8 mouse cellular contexts compared by ENCODE assay signal in the genomic region with DNA sequence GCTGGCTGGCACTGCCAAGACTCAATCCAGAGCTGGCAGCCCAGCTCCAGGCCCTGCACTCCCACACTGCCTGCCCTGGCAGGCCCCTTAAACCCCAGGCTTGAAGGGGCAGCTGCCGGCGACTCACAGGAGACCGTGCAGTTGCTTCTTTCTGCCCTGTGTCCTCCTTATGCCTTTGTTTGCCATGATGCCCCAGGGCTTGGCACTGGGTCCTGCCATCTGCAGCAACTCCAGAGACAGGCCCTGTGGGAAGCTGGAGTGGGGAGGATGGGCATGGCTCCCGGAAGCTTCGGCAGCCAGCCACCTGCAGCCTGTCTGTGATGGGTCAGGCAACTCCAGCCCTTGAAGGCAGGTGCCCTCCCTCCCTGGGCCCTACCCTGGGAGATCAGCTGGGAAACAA. TPM values are rescaled to one million over a fixed set of nuclear protein-coding genes. Genes with fewer than 3 reads are reported as not detected.
DNase-seq lines count a peak whose midpoint lies in the region; ATAC-seq and TF ChIP-seq lines count a peak whose summit lies in the region.

No protein-coding gene starts in this region.

- peak overlapping the region; percentile 72 for H3K27ac ChIP-seq in forebrain, embryonic 10.5 days
- H3K27ac ChIP-seq in hindbrain, postnatal 0 days = peak overlapping the region; percentile 83
- no peak overlapping the region for H3K27ac ChIP-seq in liver, postnatal 0 days (ENCODE audit: low read depth)

- TF ChIP-seq EP300 in liver, postnatal 0 days (IDR thresholded peaks at IDR 0.05; ENCODE audit: low read depth) = no peak

- peaks cover 97% of the 10 kb centered on the region for H3K4me1 ChIP-seq in forebrain, embryonic 10.5 days
- peaks cover 87% of the 10 kb centered on the region for H3K4me1 ChIP-seq in hindbrain, postnatal 0 days (ENCODE audit: insufficient read depth, low read length)
- H3K4me1 ChIP-seq in liver, postnatal 0 days (ENCODE audit: insufficient read depth) = peaks cover 33% of the 10 kb centered on the region

- H3K36me3 ChIP-seq in forebrain, embryonic 10.5 days (replicated peaks) = peaks cover 16% of the 10 kb centered on the region
- H3K36me3 ChIP-seq in hindbrain, postnatal 0 days (ENCODE audit: insufficient read depth, low read length) = no peaks in the 10 kb centered on the region
- H3K36me3 ChIP-seq in liver, postnatal 0 days (replicated peaks; ENCODE audit: insufficient read depth, low read length) = no peaks in the 10 kb centered on the region

- WGBS in forebrain, embryonic 10.5 days = 91% methylated on average over 5 of the region's 5 CpGs
- WGBS in hindbrain, postnatal 0 days = 8% methylated on average over 5 of the region's 5 CpGs
- 89% methylated on average over 5 of the region's 5 CpGs for WGBS in liver, postnatal 0 days (ENCODE audit: insufficient replicate concordance)

- ATAC-seq in hindbrain, postnatal 0 days = peak; percentile 57
- no peak for ATAC-seq in liver, postnatal 0 days

- no peaks in the 10 kb centered on the region for H3K9me3 ChIP-seq in forebrain, embryonic 10.5 days
- H3K9me3 ChIP-seq in hindbrain, postnatal 0 days (ENCODE audit: low read length) = no peaks in the 10 kb centered on the region
- no peaks in the 10 kb centered on the region for H3K9me3 ChIP-seq in liver, postnatal 0 days (ENCODE audit: low read length)

- peak; percentile 58 to 69 for DNase-seq in frontal cortex, postnatal 10 days (ENCODE audit: low spot score in 2 of 2)
- DNase-seq in frontal cortex, postnatal 25 days (ENCODE audit: low spot score in 2 of 2) = no peak
- peak; percentile 97 for DNase-seq in Muller cell, postnatal 12 days (ENCODE audit: inconsistent ontology term)
- no peak for DNase-seq in forebrain, embryonic 10.5 days (ENCODE audit: extremely low spot score, low spot score)
- DNase-seq in hindbrain, postnatal 0 days (ENCODE audit: low spot score) = peak; percentile 88
- DNase-seq in liver, postnatal 0 days = no peak
- DNase-seq in kidney, adult 11 months = no peak
- DNase-seq in lung, postnatal 25 days (ENCODE audit: low spot score) = no peak

- no peak overlapping the region; the same call in 1 of the 2 replicates for H3K9ac ChIP-seq in hindbrain, postnatal 0 days (replicated peaks; ENCODE audit: low read length)
- no peak overlapping the region for H3K9ac ChIP-seq in liver, postnatal 0 days (replicated peaks)

- no peak for TF ChIP-seq CTCF in hindbrain, postnatal 0 days (IDR thresholded peaks at IDR 0.05; ENCODE audit: low read depth)
- no peak for TF ChIP-seq CTCF in liver, postnatal 0 days (IDR thresholded peaks at IDR 0.05; ENCODE audit: low read depth)

- no peak overlapping the region for H3K4me2 ChIP-seq in hindbrain, postnatal 0 days (ENCODE audit: low read depth, low read length)
- no peak overlapping the region for H3K4me2 ChIP-seq in liver, postnatal 0 days (ENCODE audit: low read depth, low read length)

- H3K27me3 ChIP-seq in forebrain, embryonic 10.5 days (ENCODE audit: poor library complexity, severe bottlenecking) = no peaks in the 10 kb centered on the region
- H3K27me3 ChIP-seq in hindbrain, postnatal 0 days (ENCODE audit: insufficient read depth, low read length) = no peaks in the 10 kb centered on the region
- no peaks in the 10 kb centered on the region for H3K27me3 ChIP-seq in liver, postnatal 0 days (ENCODE audit: insufficient read depth, low read length)

- H3K4me3 ChIP-seq in forebrain, embryonic 10.5 days = no peak overlapping the region
- no peak overlapping the region for H3K4me3 ChIP-seq in hindbrain, postnatal 0 days (ENCODE audit: low read length)
- no peak overlapping the region for H3K4me3 ChIP-seq in liver, postnatal 0 days (ENCODE audit: low read depth, low read length)

RNA-seq across cellular contexts. Expression of gene Ncor2, which starts 24.0 kb away (rescaled TPM):
- 15.7 and 17.8 TPM in 2 replicates for polyA plus RNA-seq in forebrain, embryonic 10.5 days (2016; fragmentation: Nextera tagmentation; extraction: Ambion mirVana)
- 35.4 and 37.5 TPM in 2 replicates for total RNA-seq in hindbrain, postnatal 0 days (2014; rRNA removed)
- 20.9 and 22.7 TPM in 2 replicates for polyA plus RNA-seq in hindbrain, postnatal 0 days (2015; fragmentation: Nextera tagmentation; extraction: Ambion mirVana)
- 3.1 and 3.4 TPM in 2 replicates for polyA plus RNA-seq in liver, postnatal 0 days (2015; fragmentation: Nextera tagmentation; extraction: Ambion mirVana)

Comparison
In these comparisons a context has a peak if more than half of its experiments do, and no peak if none do; other contexts are left out.
1. DNase-seq: peak in frontal cortex, postnatal 10 days (2 of 2), Muller cell, postnatal 12 days (single experiment) and hindbrain, postnatal 0 days (single experiment); none in frontal cortex, postnatal 25 days (0 of 2), forebrain, embryonic 10.5 days (single experiment), liver, postnatal 0 days (single experiment), kidney, adult 11 months (single experiment) and lung, postnatal 25 days (single experiment).